Mouse (Mus musculus): ENCODE measurements around the gene C2cd2l. TPM values are rescaled to one million over a fixed set of nuclear protein-coding genes. Genes with fewer than 3 reads are reported as not detected.

The C2cd2l gene
- total and polyA plus RNA-seq, 3 experiments, result 4.7 to 10.9 TPM; not detected in 1

DNA sequence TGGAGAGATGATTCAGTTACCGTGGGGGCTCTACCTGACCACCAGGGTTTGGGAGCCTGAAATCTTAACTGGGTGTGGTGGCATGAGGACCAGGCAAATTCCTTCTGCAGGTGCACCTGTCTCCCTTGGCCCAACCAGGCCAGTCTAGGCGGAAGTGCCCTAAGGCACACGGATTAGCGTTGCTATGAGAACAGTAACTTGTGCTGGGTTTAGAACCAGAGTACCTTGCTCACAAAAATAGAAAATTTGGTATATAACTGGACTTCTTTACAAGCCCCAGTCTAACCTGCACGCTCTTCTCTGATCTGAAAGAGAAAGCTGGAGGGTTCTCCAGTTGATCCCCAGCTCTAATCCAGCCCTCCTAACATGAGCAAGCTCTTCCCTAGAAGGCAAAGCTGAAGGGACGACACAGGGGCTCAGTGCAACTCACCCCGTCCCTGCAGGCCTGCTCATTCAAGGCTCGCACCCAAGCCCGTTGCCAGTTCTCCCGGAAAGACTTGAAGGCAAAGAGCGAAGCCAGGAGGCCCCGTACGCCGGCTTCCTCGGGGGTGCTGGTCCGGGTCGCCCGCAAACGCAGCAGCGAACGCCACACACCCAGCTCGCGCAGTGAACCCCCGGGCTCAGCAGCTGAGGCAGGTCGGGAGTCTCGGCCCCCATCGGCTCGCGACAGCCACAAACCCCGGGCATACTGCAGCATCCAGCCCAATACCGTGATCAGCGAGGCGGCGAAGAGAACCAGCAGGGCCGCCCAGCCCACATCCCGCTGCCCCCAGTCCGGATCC lies 789 bp downstream of the C2cd2l start:
- H3K36me3 ChIP-seq (ENCODE audit: control insufficient read depth in 1 of 2, insufficient read depth in 2 of 2, low read length in 2 of 2), result peaks cover 0 to 10% of the 10 kb centered on the region in 2 experiments; a peak in 2 of 4 replicates
- no peaks in the 10 kb centered on the region for H3K27me3 ChIP-seq (ENCODE audit: control insufficient read depth in 1 of 2, insufficient read depth in 2 of 2, low read length in 2 of 2)
- H3K4me3 ChIP-seq (ENCODE audit: control insufficient read depth in 1 of 2, insufficient read depth in 1 of 2, low read depth in 2 of 2, low read length in 2 of 2), result peak overlapping the region; percentile 93
- H3K4me1 ChIP-seq (ENCODE audit: control insufficient read depth in 1 of 2, insufficient read depth in 2 of 2, low read length in 2 of 2), result peaks cover 8 to 12% of the 10 kb centered on the region in 2 experiments
- no peaks in the 10 kb centered on the region for H3K9me3 ChIP-seq (replicated peaks; ENCODE audit: insufficient read depth, low read length)
- peak; percentile 59 for DNase-seq (ENCODE audit: low read depth, low spot score)
- peaks cover 9% of the 10 kb centered on the region; the same call in 1 of the 2 replicates for H3K79me2 ChIP-seq (ENCODE audit: control insufficient read depth, insufficient read depth, low read length, poor library complexity)
- peak; percentile 10; the same call in 1 of the 2 replicates for TF ChIP-seq MXI1 (IDR thresholded peaks at IDR 0.05; ENCODE audit: low read depth, low read length)
- TF ChIP-seq JUND (IDR thresholded peaks at IDR 0.05; ENCODE audit: low read depth, low read length), result no peak
- no peak for TF ChIP-seq KAT2A (conservative IDR thresholded peaks at IDR 0.05; ENCODE audit: low read depth, low read length)
- TF ChIP-seq BHLHE40 (IDR thresholded peaks at IDR 0.05; ENCODE audit: borderline replicate concordance, low read depth, low read length), result no peak
- no peak for TF ChIP-seq CHD1 (IDR thresholded peaks at IDR 0.05; ENCODE audit: low read depth, low read length)
- no peak for TF ChIP-seq TBP (IDR thresholded peaks at IDR 0.05; ENCODE audit: low read depth, low read length)
- TF ChIP-seq SIN3A (IDR thresholded peaks at IDR 0.05; ENCODE audit: low read length), result peak; percentile 42; the same call in 1 of the 2 replicates
- TF ChIP-seq MAX (IDR thresholded peaks at IDR 0.05; ENCODE audit: low read length), result no peak; the same call in 1 of the 2 replicates
- TF ChIP-seq EP300 (IDR thresholded peaks at IDR 0.05; ENCODE audit: low read depth in 1 of 2, low read length in 2 of 2), result no peak
- TF ChIP-seq GATA1 (IDR thresholded peaks at IDR 0.05; ENCODE audit: low read depth, low read length), result no peak
- TF ChIP-seq CHD2 (IDR thresholded peaks at IDR 0.05; ENCODE audit: low read length), result no peak
- TF ChIP-seq MAZ (IDR thresholded peaks at IDR 0.05; ENCODE audit: low read depth, low read length), result no peak
- no peak for TF ChIP-seq SMC3 (IDR thresholded peaks at IDR 0.05; ENCODE audit: low read depth, low read length)
- H3K27ac ChIP-seq (ENCODE audit: control insufficient read depth, low read depth, low read length), result no peak overlapping the region
- peak overlapping the region; percentile 85 for H3K9ac ChIP-seq (ENCODE audit: control insufficient read depth, low read depth, low read length, poor library complexity, severe bottlenecking)

GRCm38 (mm10) chr9:44318826-44319095 lies 1.3 kb downstream of the C2cd2l start:
- Histone ChIP-seq H3K27ac (ENCODE audit: control insufficient read depth, low read depth, low read length) (no peak overlapping the region), H3K9me3 (replicated peaks; ENCODE audit: insufficient read depth, low read length) (no peaks in the 10 kb centered on the region), H3K36me3 (ENCODE audit: control insufficient read depth in 1 of 2, insufficient read depth in 2 of 2, low read length in 2 of 2) (peaks cover 0 to 10% of the 10 kb centered on the region in 2 experiments; a peak in 2 of 4 replicates), H3K4me1 (ENCODE audit: control insufficient read depth in 1 of 2, insufficient read depth in 2 of 2, low read length in 2 of 2) (peaks cover 8 to 12% of the 10 kb centered on the region in 2 experiments), H3K79me2 (ENCODE audit: control insufficient read depth, insufficient read depth, low read length, poor library complexity) (peaks cover 9% of the 10 kb centered on the region; the same call in 1 of the 2 replicates), H3K4me3 (ENCODE audit: control insufficient read depth in 1 of 2, insufficient read depth in 1 of 2, low read depth in 2 of 2, low read length in 2 of 2) (peak overlapping the region; percentile 93), H3K27me3 (ENCODE audit: control insufficient read depth in 1 of 2, insufficient read depth in 2 of 2, low read length in 2 of 2) (no peaks in the 10 kb centered on the region), H3K9ac (ENCODE audit: control insufficient read depth, low read depth, low read length, poor library complexity, severe bottlenecking) (peak overlapping the region; percentile 85; the same call in 1 of the 2 replicates)
- no peak for DNase-seq (ENCODE audit: low read depth, low spot score)
- TF ChIP-seq GABPA (IDR thresholded peaks at IDR 0.05; ENCODE audit: low read depth, low read length), result no peak
- no peak for TF ChIP-seq HCFC1 (IDR thresholded peaks at IDR 0.05; ENCODE audit: low read depth, low read length)
- no peak for TF ChIP-seq NELFE (IDR thresholded peaks at IDR 0.05; ENCODE audit: low read depth, low read length)
- TF ChIP-seq POLR2AphosphoS5 (IDR thresholded peaks at IDR 0.05; ENCODE audit: borderline replicate concordance, low read depth, low read length), result no peak
- TF ChIP-seq TCF12 (IDR thresholded peaks at IDR 0.05; ENCODE audit: low read depth, low read length), result no peak
- TF ChIP-seq CHD2 (IDR thresholded peaks at IDR 0.05; ENCODE audit: low read length), result no peak
- TF ChIP-seq SIN3A (IDR thresholded peaks at IDR 0.05; ENCODE audit: low read length), result no peak
- TF ChIP-seq TAL1 (IDR thresholded peaks at IDR 0.05; ENCODE audit: low read length), result no peak

Data from MEL (cell line).